Mouse (Mus musculus): Measurements from ENCODE around the gene Nrp2. TPM values are rescaled to one million over a fixed set of nuclear protein-coding genes. Genes with fewer than 3 reads are reported as not detected.

The Nrp2 gene
- polyA plus RNA-seq, 1 experiment = 32.2 TPM

- TF ChIP-seq POLR2A (IDR thresholded peaks at IDR 0.05; ENCODE audit: insufficient read depth, low read length) (no peak), CTCF (IDR thresholded peaks at IDR 0.05; ENCODE audit: low read depth, low read length) (no peak), EP300 (IDR thresholded peaks at IDR 0.05; ENCODE audit: insufficient read depth, low read depth, low read length) (no peak)
- H3K4me3 ChIP-seq (ENCODE audit: low read depth, low read length) = no peak overlapping the region
- H3K9ac ChIP-seq (ENCODE audit: low read depth, poor library complexity, severe bottlenecking) = no peak overlapping the region
- H3K36me3 ChIP-seq (ENCODE audit: control insufficient read depth, insufficient read depth, low read length, poor library complexity, severe bottlenecking) = 0 out of 2 replicates have a peak, but pooled peaks cover 2% of the 10 kb centered on the region
- no peaks in the 10 kb centered on the region for H3K9me3 ChIP-seq (replicated peaks; ENCODE audit: control insufficient read depth, insufficient read depth, low read length, poor library complexity, severe bottlenecking)
- H3K27me3 ChIP-seq (ENCODE audit: control insufficient read depth, insufficient read depth, low read length, poor library complexity, severe bottlenecking) = no peaks in the 10 kb centered on the region
- H3K4me1 ChIP-seq (ENCODE audit: control insufficient read depth, insufficient read depth, low read length) = peaks cover 8% of the 10 kb centered on the region
- no peak overlapping the region for H3K27ac ChIP-seq (ENCODE audit: insufficient read depth, low read length)
Observed at GRCm38 (mm10) chr1:62777320-62778235, 74.5 kb downstream of the Nrp2 start.

GRCm38 (mm10) chr1:62778910-62779309, 75.8 kb downstream of the Nrp2 start:
- H3K27me3 ChIP-seq (ENCODE audit: control insufficient read depth, insufficient read depth, low read length, poor library complexity, severe bottlenecking) = no peaks in the 10 kb centered on the region
- H3K4me1 ChIP-seq (ENCODE audit: control insufficient read depth, insufficient read depth, low read length) = peaks cover 8% of the 10 kb centered on the region
- no peak for TF ChIP-seq EP300 (IDR thresholded peaks at IDR 0.05; ENCODE audit: insufficient read depth, low read depth, low read length)
- no peak for TF ChIP-seq POLR2A (IDR thresholded peaks at IDR 0.05; ENCODE audit: insufficient read depth, low read length)
- no peak for TF ChIP-seq CTCF (IDR thresholded peaks at IDR 0.05; ENCODE audit: low read depth, low read length)
- H3K9ac ChIP-seq (ENCODE audit: low read depth, poor library complexity, severe bottlenecking) = no peak overlapping the region
- no peak overlapping the region for H3K4me3 ChIP-seq (ENCODE audit: low read depth, low read length)
- H3K36me3 ChIP-seq (ENCODE audit: control insufficient read depth, insufficient read depth, low read length, poor library complexity, severe bottlenecking) = 0 out of 2 replicates have a peak, but pooled peaks cover 2% of the 10 kb centered on the region
- no peaks in the 10 kb centered on the region for H3K9me3 ChIP-seq (replicated peaks; ENCODE audit: control insufficient read depth, insufficient read depth, low read length, poor library complexity, severe bottlenecking)
- no peak overlapping the region for H3K27ac ChIP-seq (ENCODE audit: insufficient read depth, low read length)

- 0 out of 2 replicates have a peak, but pooled peaks cover 2% of the 10 kb centered on the region for H3K36me3 ChIP-seq (ENCODE audit: control insufficient read depth, insufficient read depth, low read length, poor library complexity, severe bottlenecking)
- H3K4me1 ChIP-seq (ENCODE audit: control insufficient read depth, insufficient read depth, low read length) = peaks cover 7% of the 10 kb centered on the region
- no peak overlapping the region for H3K9ac ChIP-seq (ENCODE audit: low read depth, poor library complexity, severe bottlenecking)
- TF ChIP-seq EP300 (IDR thresholded peaks at IDR 0.05; ENCODE audit: insufficient read depth, low read depth, low read length) (no peak), CTCF (IDR thresholded peaks at IDR 0.05; ENCODE audit: low read depth, low read length) (no peak), POLR2A (IDR thresholded peaks at IDR 0.05; ENCODE audit: insufficient read depth, low read length) (no peak)
- no peak overlapping the region for H3K4me3 ChIP-seq (ENCODE audit: low read depth, low read length)
- H3K27ac ChIP-seq (ENCODE audit: insufficient read depth, low read length) = no peak overlapping the region
- H3K27me3 ChIP-seq (ENCODE audit: control insufficient read depth, insufficient read depth, low read length, poor library complexity, severe bottlenecking) = no peaks in the 10 kb centered on the region
- H3K9me3 ChIP-seq (replicated peaks; ENCODE audit: control insufficient read depth, insufficient read depth, low read length, poor library complexity, severe bottlenecking) = no peaks in the 10 kb centered on the region
Observed at GRCm38 (mm10) chr1:62780068-62780761, 77.1 kb downstream of the Nrp2 start.

GRCm38 (mm10) chr1:62782155-62782554, 79.1 kb downstream of the Nrp2 start:
- no peaks in the 10 kb centered on the region for H3K9me3 ChIP-seq (replicated peaks; ENCODE audit: control insufficient read depth, insufficient read depth, low read length, poor library complexity, severe bottlenecking)
- H3K36me3 ChIP-seq (ENCODE audit: control insufficient read depth, insufficient read depth, low read length, poor library complexity, severe bottlenecking) = 0 out of 2 replicates have a peak, but pooled peaks cover 2% of the 10 kb centered on the region
- no peak for TF ChIP-seq POLR2A (IDR thresholded peaks at IDR 0.05; ENCODE audit: insufficient read depth, low read length)
- TF ChIP-seq CTCF (IDR thresholded peaks at IDR 0.05; ENCODE audit: low read depth, low read length) = no peak
- TF ChIP-seq EP300 (IDR thresholded peaks at IDR 0.05; ENCODE audit: insufficient read depth, low read depth, low read length) = no peak
- peaks cover 7% of the 10 kb centered on the region for H3K4me1 ChIP-seq (ENCODE audit: control insufficient read depth, insufficient read depth, low read length)
- H3K27me3 ChIP-seq (ENCODE audit: control insufficient read depth, insufficient read depth, low read length, poor library complexity, severe bottlenecking) = no peaks in the 10 kb centered on the region
- no peak overlapping the region for H3K4me3 ChIP-seq (ENCODE audit: low read depth, low read length)
- H3K9ac ChIP-seq (ENCODE audit: low read depth, poor library complexity, severe bottlenecking) = no peak overlapping the region
- no peak overlapping the region for H3K27ac ChIP-seq (ENCODE audit: insufficient read depth, low read length)

- no peaks in the 10 kb centered on the region for H3K9me3 ChIP-seq (replicated peaks; ENCODE audit: control insufficient read depth, insufficient read depth, low read length, poor library complexity, severe bottlenecking)
- TF ChIP-seq CTCF (IDR thresholded peaks at IDR 0.05; ENCODE audit: low read depth, low read length) (no peak), POLR2A (IDR thresholded peaks at IDR 0.05; ENCODE audit: insufficient read depth, low read length) (no peak), EP300 (IDR thresholded peaks at IDR 0.05; ENCODE audit: insufficient read depth, low read depth, low read length) (no peak)
- no peak overlapping the region for H3K4me3 ChIP-seq (ENCODE audit: low read depth, low read length)
- H3K27ac ChIP-seq (ENCODE audit: insufficient read depth, low read length) = no peak overlapping the region
- H3K4me1 ChIP-seq (ENCODE audit: control insufficient read depth, insufficient read depth, low read length) = peaks cover 7% of the 10 kb centered on the region
- H3K36me3 ChIP-seq (ENCODE audit: control insufficient read depth, insufficient read depth, low read length, poor library complexity, severe bottlenecking) = 0 out of 2 replicates have a peak, but pooled peaks cover 2% of the 10 kb centered on the region
- H3K9ac ChIP-seq (ENCODE audit: low read depth, poor library complexity, severe bottlenecking) = no peak overlapping the region
- H3K27me3 ChIP-seq (ENCODE audit: control insufficient read depth, insufficient read depth, low read length, poor library complexity, severe bottlenecking) = no peaks in the 10 kb centered on the region
Observed at GRCm38 (mm10) chr1:62782573-62782972, 79.5 kb downstream of the Nrp2 start.
